ENCODE assay signal across 26 mouse cellular contexts in the genomic region with DNA sequence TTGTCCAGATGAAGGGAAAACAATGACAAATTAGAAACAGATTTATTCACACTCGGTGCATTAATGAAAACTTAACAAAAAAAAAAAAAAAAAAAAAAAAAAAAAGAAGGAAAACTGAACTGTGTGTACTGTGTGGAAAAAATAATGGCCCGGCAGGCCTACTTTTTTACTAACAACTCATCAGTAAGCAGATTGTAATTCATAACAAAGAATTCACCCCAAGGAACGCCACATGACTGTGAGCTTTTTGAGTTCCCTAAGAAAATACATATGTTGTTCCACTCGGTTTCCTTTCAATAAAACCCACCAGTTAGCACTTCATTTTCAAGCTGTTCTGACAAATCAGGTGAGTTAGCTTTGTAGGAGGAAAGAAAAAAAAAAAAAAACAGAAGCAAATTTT.
DNase-seq lines count a peak whose midpoint lies in the region; ATAC-seq and TF ChIP-seq lines count a peak whose summit lies in the region.
"Had no signal": no experiment of that assay in that cellular context is flagged by ENCODE, and none has a peak within 500 bp of the region (broad histone marks: within the 10 kb centered on the region; RNA-seq: fewer than 3 reads in every experiment).

No protein-coding gene starts in this region.

- no peaks in the 10 kb centered on the region for H3K27me3 ChIP-seq in forebrain, embryonic 14.5 days (replicated peaks; ENCODE audit: control insufficient read depth, insufficient read depth, low read length)
- no peaks in the 10 kb centered on the region for H3K27me3 ChIP-seq in forebrain, embryonic 15.5 days
- no peaks in the 10 kb centered on the region for H3K27me3 ChIP-seq in lung, embryonic 16.5 days (ENCODE audit: control insufficient read depth, insufficient read depth, low read depth, low read length)
- H3K27me3 ChIP-seq in limb, embryonic 14.5 days (ENCODE audit: control insufficient read depth, insufficient read depth, low read length) = no peaks in the 10 kb centered on the region
- no peaks in the 10 kb centered on the region for H3K27me3 ChIP-seq in heart, embryonic 10.5 days (ENCODE audit: insufficient read depth, poor library complexity, severe bottlenecking)
- H3K27me3 ChIP-seq: hindbrain, embryonic 15.5 days; kidney, embryonic 15.5 days; midbrain, embryonic 12.5 days; neural tube, embryonic 12.5 days had no signal

- no peak overlapping the region for H3K4me2 ChIP-seq in forebrain, embryonic 14.5 days (ENCODE audit: low read length)
- no peak overlapping the region for H3K4me2 ChIP-seq in forebrain, embryonic 15.5 days (replicated peaks)
- no peak overlapping the region for H3K4me2 ChIP-seq in lung, embryonic 16.5 days (ENCODE audit: low read depth, low read length)
- no peak overlapping the region for H3K4me2 ChIP-seq in limb, embryonic 14.5 days (replicated peaks; ENCODE audit: low read depth, low read length, severe bottlenecking)
- H3K4me2 ChIP-seq: hindbrain, embryonic 15.5 days; kidney, embryonic 15.5 days; liver, embryonic 11.5 days; midbrain, embryonic 12.5 days; neural tube, embryonic 12.5 days had no signal

- H3K9ac ChIP-seq in forebrain, embryonic 14.5 days (ENCODE audit: low read length) = no peak overlapping the region
- H3K9ac ChIP-seq in forebrain, embryonic 15.5 days (replicated peaks) = no peak overlapping the region
- no peak overlapping the region for H3K9ac ChIP-seq in lung, embryonic 16.5 days (ENCODE audit: low read length)
- no peak overlapping the region for H3K9ac ChIP-seq in limb, embryonic 14.5 days (ENCODE audit: low read depth, low read length, severe bottlenecking)
- H3K9ac ChIP-seq: hindbrain, embryonic 15.5 days; kidney, embryonic 15.5 days; midbrain, embryonic 12.5 days; neural tube, embryonic 12.5 days had no signal

- 37% methylated on average over 4 of the region's 4 CpGs for WGBS in forebrain, embryonic 14.5 days
- 22% methylated on average over 4 of the region's 4 CpGs for WGBS in forebrain, embryonic 15.5 days
- 45% methylated on average over 4 of the region's 4 CpGs for WGBS in lung, embryonic 16.5 days
- WGBS in limb, embryonic 14.5 days = 17% methylated on average over 4 of the region's 4 CpGs
- WGBS in heart, embryonic 10.5 days = 70% methylated on average over 4 of the region's 4 CpGs

- no peaks in the 10 kb centered on the region for H3K4me1 ChIP-seq in forebrain, embryonic 14.5 days (ENCODE audit: control insufficient read depth, insufficient read depth, low read length)
- H3K4me1 ChIP-seq in forebrain, embryonic 15.5 days = no peaks in the 10 kb centered on the region
- no peaks in the 10 kb centered on the region for H3K4me1 ChIP-seq in lung, embryonic 16.5 days (replicated peaks; ENCODE audit: control insufficient read depth, insufficient read depth, low read length)
- 0 out of 2 replicates have a peak, but pooled peaks cover 3% of the 10 kb centered on the region for H3K4me1 ChIP-seq in limb, embryonic 14.5 days (ENCODE audit: control insufficient read depth, insufficient read depth, low read length)
- H3K4me1 ChIP-seq in heart, embryonic 10.5 days = no peaks in the 10 kb centered on the region
- H3K4me1 ChIP-seq: hindbrain, embryonic 10.5 days; hindbrain, embryonic 15.5 days; kidney, embryonic 15.5 days; midbrain, embryonic 12.5 days; neural tube, embryonic 12.5 days had no signal

- ATAC-seq in forebrain, embryonic 14.5 days = peak; percentile 40; the same call in 1 of the 2 replicates
- ATAC-seq in forebrain, embryonic 15.5 days (replicated peaks) = no peak; the same call in 1 of the 2 replicates
- 0 out of 2 replicates have a peak, but pooled peaks have one; percentile 43 for ATAC-seq in lung, embryonic 16.5 days (ENCODE audit: low read depth)
- ATAC-seq in limb, embryonic 14.5 days (ENCODE audit: low FRiP score, low read depth) = no peak

- H3K27ac ChIP-seq in forebrain, embryonic 14.5 days (ENCODE audit: low read depth, low read length) = no peak overlapping the region
- no peak overlapping the region for H3K27ac ChIP-seq in forebrain, embryonic 15.5 days (replicated peaks)
- H3K27ac ChIP-seq in lung, embryonic 16.5 days (ENCODE audit: low read length) = no peak overlapping the region
- no peak overlapping the region for H3K27ac ChIP-seq in limb, embryonic 14.5 days (replicated peaks; ENCODE audit: low read depth, low read length)
- H3K27ac ChIP-seq in heart, embryonic 10.5 days = no peak overlapping the region
- H3K27ac ChIP-seq: hindbrain, embryonic 10.5 days; hindbrain, embryonic 15.5 days; kidney, embryonic 15.5 days; midbrain, embryonic 12.5 days; neural tube, embryonic 12.5 days had no signal

- H3K36me3 ChIP-seq in forebrain, embryonic 14.5 days (ENCODE audit: control insufficient read depth, insufficient read depth, low read length) = no peaks in the 10 kb centered on the region
- H3K36me3 ChIP-seq in forebrain, embryonic 15.5 days = no peaks in the 10 kb centered on the region
- no peaks in the 10 kb centered on the region for H3K36me3 ChIP-seq in lung, embryonic 16.5 days (ENCODE audit: control insufficient read depth, insufficient read depth, low read length)
- H3K36me3 ChIP-seq in limb, embryonic 14.5 days (ENCODE audit: control insufficient read depth, insufficient read depth, low read length) = no peaks in the 10 kb centered on the region
- no peaks in the 10 kb centered on the region for H3K36me3 ChIP-seq in heart, embryonic 10.5 days
- H3K36me3 ChIP-seq: hindbrain, embryonic 10.5 days; hindbrain, embryonic 15.5 days; kidney, embryonic 15.5 days; midbrain, embryonic 12.5 days; neural tube, embryonic 12.5 days had no signal

- no peak for TF ChIP-seq POLR2A in limb, embryonic 14.5 days (IDR thresholded peaks at IDR 0.05; ENCODE audit: borderline replicate concordance, extremely low read depth, insufficient read depth, insufficient read length)

- no peaks in the 10 kb centered on the region for H3K9me3 ChIP-seq in forebrain, embryonic 14.5 days (replicated peaks; ENCODE audit: control insufficient read depth, low read length)
- H3K9me3 ChIP-seq in forebrain, embryonic 15.5 days = no peaks in the 10 kb centered on the region
- H3K9me3 ChIP-seq in lung, embryonic 16.5 days (ENCODE audit: control insufficient read depth, low read length) = no peaks in the 10 kb centered on the region
- no peaks in the 10 kb centered on the region for H3K9me3 ChIP-seq in limb, embryonic 14.5 days (ENCODE audit: control insufficient read depth, low read length)
- H3K9me3 ChIP-seq in heart, embryonic 10.5 days = no peaks in the 10 kb centered on the region
- H3K9me3 ChIP-seq: hindbrain, embryonic 10.5 days; hindbrain, embryonic 15.5 days; kidney, embryonic 15.5 days; midbrain, embryonic 12.5 days; neural tube, embryonic 12.5 days had no signal

- H3K4me3 ChIP-seq in forebrain, embryonic 14.5 days (ENCODE audit: low read depth, low read length) = no peak overlapping the region
- H3K4me3 ChIP-seq in forebrain, embryonic 15.5 days = no peak overlapping the region
- no peak overlapping the region for H3K4me3 ChIP-seq in lung, embryonic 16.5 days (ENCODE audit: low read length)
- H3K4me3 ChIP-seq in limb, embryonic 14.5 days (replicated peaks; ENCODE audit: low read length) = no peak overlapping the region
- no peak overlapping the region for H3K4me3 ChIP-seq in heart, embryonic 10.5 days
- H3K4me3 ChIP-seq: hindbrain, embryonic 10.5 days; hindbrain, embryonic 15.5 days; kidney, embryonic 15.5 days; midbrain, embryonic 12.5 days; myocyte; neural tube, embryonic 12.5 days had no signal

- peak; percentile 16 for DNase-seq in forebrain, embryonic 14.5 days (ENCODE audit: low spot score)
- DNase-seq in lung, postnatal 25 days (ENCODE audit: low spot score) = no peak
- peak; percentile 83 for DNase-seq in forelimb bud, embryonic 11.5 days (ENCODE audit: low read depth, low spot score)
- peak; percentile 60 for DNase-seq in limb, embryonic 14.5 days (ENCODE audit: low spot score)
- no peak for DNase-seq in heart, embryonic 10.5 days (ENCODE audit: low spot score)
- no peak for DNase-seq in urinary bladder, adult 18-20 months (ENCODE audit: low spot score in 2 of 2)
- DNase-seq: adrenal gland, postnatal 25 days; B cell, adult 2 months; cerebellum, adult 2 months; cerebellum, postnatal 14 days; gastrocnemius, postnatal 10 days; heart, postnatal 14 days; kidney, adult 18-20 months; kidney, postnatal 25 days; lung, postnatal 36 days; thymus, adult 2 months; thymus, postnatal 36 days had no signal

Comparison
In these comparisons a context has a peak if more than half of its experiments do, and no peak if none do; other contexts are left out.
1. ATAC-seq: peak in forebrain, embryonic 14.5 days (single experiment) and lung, embryonic 16.5 days (single experiment); none in forebrain, embryonic 15.5 days (single experiment) and limb, embryonic 14.5 days (single experiment).
2. DNase-seq: peak in forebrain, embryonic 14.5 days (single experiment), forelimb bud, embryonic 11.5 days (single experiment) and limb, embryonic 14.5 days (single experiment); none in lung, postnatal 25 days (single experiment), heart, embryonic 10.5 days (single experiment) and urinary bladder, adult 18-20 months (0 of 2).